Mouse (Mus musculus) limb, embryonic 14.5 days (tissue): ENCODE results near the gene Arhgap31. TPM values are rescaled to one million over a fixed set of nuclear protein-coding genes. Genes with fewer than 3 reads are reported as not detected.

Source experiments
- ATAC-seq: fragments of 200-750 bp; cut with Nextera tagmentation; 2 replicates; pipeline ENCODE4 v1.8.0; 2017; ENCODE audit warnings: low read depth, moderate number of reproducible peaks, moderate TSS enrichment; ENCODE audit not compliant: low FRiP score
- DNase-seq: peaks from one replicate; pipeline ENCODE4 v3.0.0-alpha.2; 2015; ENCODE audit warnings: low spot score
- H3K27ac ChIP-seq: fragments of 300-500 bp; sonication (generic); replicated peaks from 2 replicates; pipeline ENCODE4 v1.5.1; 2014; ENCODE audit warnings: low read depth, mild to moderate bottlenecking, low read length, moderate library complexity, mixed read lengths
- H3K27me3 ChIP-seq: fragments of 300-500 bp; sonication (generic); 2 replicates; pipeline ENCODE4 v1.6.1; 2014; ENCODE audit warnings: low read length, mixed read lengths; ENCODE audit not compliant: control insufficient read depth, insufficient read depth
- H3K36me3 ChIP-seq: fragments of 300-500 bp; sonication (generic); 2 replicates; pipeline ENCODE4 v1.6.1; 2014; ENCODE audit warnings: mild to moderate bottlenecking, low read length, moderate library complexity, mixed read lengths; ENCODE audit not compliant: control insufficient read depth, insufficient read depth
- H3K4me1 ChIP-seq: fragments of 300-500 bp; sonication (generic); 2 replicates; pipeline ENCODE4 v1.6.1; 2014; ENCODE audit warnings: antibody characterized with exemption, low read length, mixed read lengths; ENCODE audit not compliant: control insufficient read depth, insufficient read depth
- H3K4me2 ChIP-seq: fragments of 300-500 bp; sonication (generic); replicated peaks from 2 replicates; pipeline ENCODE4 v1.6.1; 2014; ENCODE audit warnings: low read depth, mild to moderate bottlenecking, low read length, moderate library complexity; ENCODE audit not compliant: severe bottlenecking
- H3K4me3 ChIP-seq: fragments of 300-500 bp; sonication (generic); replicated peaks from 2 replicates; pipeline ENCODE4 v1.5.1; 2014; ENCODE audit warnings: low read length
- H3K9ac ChIP-seq: fragments of 300-500 bp; sonication (generic); 2 replicates; pipeline ENCODE4 v1.6.1; 2014; ENCODE audit warnings: mild to moderate bottlenecking, low read depth, low read length, moderate library complexity; ENCODE audit not compliant: severe bottlenecking
- H3K9me3 ChIP-seq: fragments of 300-500 bp; sonication (generic); 2 replicates; pipeline ENCODE4 v1.6.1; 2016; ENCODE audit warnings: low read length; ENCODE audit not compliant: control insufficient read depth
- POLR2A ChIP-seq: fragments of 200-500 bp; IDR thresholded peaks from 2 replicates; pipeline ENCODE4 v1.8.0; 2012; ENCODE audit warnings: inconsistent platforms, mild to moderate bottlenecking, moderate library complexity, borderline replicate concordance; ENCODE audit not compliant: insufficient read depth, insufficient read length; ENCODE audit errors: extremely low read depth
- WGBS: fragments of 180-500 bp; shearing (Covaris S2); extraction: QIAGEN DNeasy Blood & Tissue Kit; methylation state at CpG from one replicate; pipeline ENCODE4 v1.1.7; 2014; 5-methylcytosine and 5-hydroxymethylcytosine counted together
- polyA plus RNA-seq, 2 experiments: library from polyadenylated mRNA; depleted of rRNA in 1 of 2; stranded (reverse) in 1 of 2; unstranded in 1 of 2; fragments of >200 nt; fragmentation: Nextera tagmentation in 1 of 2; extraction: Ambion mirVana in 1 of 2; gene quantifications; 2 replicates each; pipeline versions ENCODE4 v1.2.1 to v1.2.3; 2012 to 2014

Gene Arhgap31
- polyA plus RNA-seq, 2 experiments = 15.0 to 18.1 TPM

- Histone ChIP-seq H3K27me3 (no peaks in the 10 kb centered on the region), H3K36me3 (peaks cover 33% of the 10 kb centered on the region), H3K9ac (no peak overlapping the region), H3K4me3 (no peak overlapping the region), H3K4me2 (no peak overlapping the region), H3K4me1 (peaks cover 15% of the 10 kb centered on the region), H3K9me3 (no peaks in the 10 kb centered on the region), H3K27ac (no peak overlapping the region)
- no peak for TF ChIP-seq POLR2A
- no peak for ATAC-seq
- 76% methylated on average over 12 of the region's 12 CpGs for WGBS
- no peak for DNase-seq
Measured at GRCm38 (mm10) chr16:38758104-38758861, 45.2 kb upstream of the Arhgap31 start.

DNA sequence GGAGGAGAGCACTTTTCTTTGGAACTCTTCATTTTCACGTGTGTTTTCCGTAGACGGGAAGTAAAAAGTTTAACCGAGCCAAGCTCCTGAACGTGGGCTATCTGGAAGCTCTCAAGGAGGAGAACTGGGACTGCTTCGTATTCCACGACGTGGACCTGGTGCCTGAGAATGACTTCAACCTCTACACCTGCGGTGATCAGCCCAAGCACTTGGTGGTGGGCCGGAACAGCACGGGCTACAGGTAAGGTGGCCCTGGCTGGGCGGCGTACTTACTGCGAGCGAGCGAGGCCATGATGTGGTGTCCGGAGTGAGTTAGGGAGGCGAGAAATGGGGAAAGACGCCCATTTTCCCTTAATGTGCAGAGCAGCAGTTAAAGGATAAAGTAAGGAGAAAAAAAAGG is 44.6 kb upstream of the Arhgap31 start:
- Histone ChIP-seq H3K4me3 (no peak overlapping the region), H3K9ac (no peak overlapping the region), H3K4me2 (no peak overlapping the region), H3K4me1 (peaks cover 21% of the 10 kb centered on the region), H3K27ac (no peak overlapping the region), H3K27me3 (no peaks in the 10 kb centered on the region), H3K9me3 (no peaks in the 10 kb centered on the region), H3K36me3 (peaks cover 27% of the 10 kb centered on the region)
- ATAC-seq = no peak
- 94% methylated on average over 19 of the region's 19 CpGs for WGBS
- TF ChIP-seq POLR2A = no peak
- no peak for DNase-seq

- H3K27ac ChIP-seq = no peak overlapping the region
- ATAC-seq (no peak), DNase-seq (no peak)
- H3K9me3 ChIP-seq = no peaks in the 10 kb centered on the region
- peaks cover 27% of the 10 kb centered on the region for H3K36me3 ChIP-seq
- no peaks in the 10 kb centered on the region for H3K27me3 ChIP-seq
- 54% methylated on average over 4 of the region's 4 CpGs for WGBS
- no peak for TF ChIP-seq POLR2A
- peaks cover 23% of the 10 kb centered on the region for H3K4me1 ChIP-seq
- H3K9ac ChIP-seq = no peak overlapping the region
- no peak overlapping the region for H3K4me2 ChIP-seq
- H3K4me3 ChIP-seq = no peak overlapping the region
Measured at GRCm38 (mm10) chr16:38756572-38756971, 43.5 kb upstream of the Arhgap31 start.

- TF ChIP-seq POLR2A = no peak
- WGBS = 18% methylated on average over 5 of the region's 5 CpGs
- no peak overlapping the region for H3K4me2 ChIP-seq
- peaks cover 23% of the 10 kb centered on the region for H3K4me1 ChIP-seq
- no peaks in the 10 kb centered on the region for H3K27me3 ChIP-seq
- ATAC-seq (no peak), DNase-seq (no peak)
- H3K9ac ChIP-seq = no peak overlapping the region
- H3K4me3 ChIP-seq = no peak overlapping the region
- H3K9me3 ChIP-seq = no peaks in the 10 kb centered on the region
- H3K27ac ChIP-seq = no peak overlapping the region
- peaks cover 27% of the 10 kb centered on the region for H3K36me3 ChIP-seq
Measured at GRCm38 (mm10) chr16:38756177-38756503, 43.1 kb upstream of the Arhgap31 start.

DNA sequence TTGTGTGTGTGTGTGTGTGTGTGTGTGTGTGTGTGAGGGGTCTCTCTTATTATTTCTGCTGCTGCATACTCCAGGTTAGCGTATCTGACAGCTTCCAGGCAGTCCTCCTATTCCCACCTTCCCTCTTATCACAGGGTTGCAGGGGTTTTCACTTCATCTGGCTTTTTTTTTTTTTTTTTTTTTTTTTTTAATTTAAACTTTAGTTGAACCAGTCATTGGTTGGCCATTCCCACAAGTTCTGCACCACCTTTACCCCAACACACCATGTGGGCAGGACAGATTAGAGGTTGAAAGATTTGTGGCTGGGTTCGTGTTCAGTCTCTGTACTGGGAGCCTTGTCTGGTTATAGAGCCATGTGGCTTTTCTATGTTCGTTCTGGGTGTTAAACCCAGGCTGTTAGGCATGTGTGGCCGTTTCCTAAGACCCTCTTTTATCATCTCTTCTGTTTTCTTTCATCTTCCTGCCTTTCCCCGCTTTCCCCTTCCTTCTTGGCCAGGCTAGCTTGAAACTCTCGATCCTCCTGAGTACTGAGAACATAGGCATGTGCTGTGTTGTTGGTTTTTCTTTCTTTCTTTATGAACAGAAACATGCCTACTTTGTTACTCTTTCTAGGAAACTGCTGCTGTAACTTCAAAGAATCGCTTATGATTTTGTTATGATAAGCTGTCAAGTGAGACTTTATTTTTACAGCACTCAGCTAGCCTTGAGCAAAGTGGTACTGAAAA is 42.5 kb upstream of the Arhgap31 start:
- Histone ChIP-seq H3K27ac (no peak overlapping the region), H3K4me1 (peaks cover 28% of the 10 kb centered on the region), H3K9ac (no peak overlapping the region), H3K4me3 (no peak overlapping the region), H3K36me3 (peaks cover 23% of the 10 kb centered on the region), H3K4me2 (no peak overlapping the region), H3K27me3 (no peaks in the 10 kb centered on the region), H3K9me3 (no peaks in the 10 kb centered on the region)
- WGBS = 31% methylated on average over 7 of the region's 7 CpGs
- DNase-seq (no peak), ATAC-seq (no peak)
- TF ChIP-seq POLR2A = no peak
